Mouse (Mus musculus): ENCODE results near the gene Mpv17l2. TPM values are rescaled to one million over a fixed set of nuclear protein-coding genes. Genes with fewer than 3 reads are reported as not detected.

Mpv17l2 gene
- polyA plus RNA-seq, 1 experiment = not detected

DNA sequence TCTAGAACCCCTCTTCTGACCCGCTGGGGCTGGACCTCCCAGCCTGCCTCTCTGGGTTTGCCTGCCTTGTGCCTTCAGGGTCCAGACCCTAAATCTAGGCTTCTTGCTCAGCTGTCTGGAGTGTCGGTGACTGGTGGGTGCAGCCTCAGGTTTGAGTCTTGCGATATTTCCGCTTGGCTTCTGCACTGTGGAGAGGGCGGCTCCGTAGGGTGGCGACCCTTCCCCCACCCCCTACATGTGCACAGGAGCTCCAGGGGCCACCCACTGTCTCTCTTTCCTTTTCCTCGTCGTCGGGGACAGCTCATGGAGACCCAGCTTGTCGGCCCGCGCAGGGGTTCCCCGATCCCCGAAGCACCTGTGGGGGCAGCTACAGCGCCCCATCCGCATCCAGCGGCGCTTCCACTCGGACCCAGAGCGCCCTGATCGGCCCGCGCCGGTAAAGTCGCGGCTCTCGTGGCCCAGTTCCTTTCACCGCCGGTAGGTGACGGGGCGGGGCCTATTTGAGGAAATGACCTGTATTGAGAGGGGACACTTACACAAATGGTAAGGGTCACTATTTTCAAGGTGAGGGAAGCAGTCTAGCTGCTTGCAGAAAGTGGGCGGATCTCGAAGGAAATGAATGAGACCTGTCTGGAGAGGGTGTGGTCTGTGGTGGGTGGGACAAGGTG is 30.8 kb downstream of the Mpv17l2 start:
- WGBS = 8% methylated on average over 34 of the region's 34 CpGs
- H3K4me3 ChIP-seq (ENCODE audit: insufficient read depth, low read depth, low read length) = peak overlapping the region; percentile 17
- TF ChIP-seq POLR2A (IDR thresholded peaks at IDR 0.05; ENCODE audit: insufficient read depth, low read depth, low read length) = no peak
- TF ChIP-seq CTCF (IDR thresholded peaks at IDR 0.05; ENCODE audit: insufficient read depth, low read depth, low read length) = no peak

DNA sequence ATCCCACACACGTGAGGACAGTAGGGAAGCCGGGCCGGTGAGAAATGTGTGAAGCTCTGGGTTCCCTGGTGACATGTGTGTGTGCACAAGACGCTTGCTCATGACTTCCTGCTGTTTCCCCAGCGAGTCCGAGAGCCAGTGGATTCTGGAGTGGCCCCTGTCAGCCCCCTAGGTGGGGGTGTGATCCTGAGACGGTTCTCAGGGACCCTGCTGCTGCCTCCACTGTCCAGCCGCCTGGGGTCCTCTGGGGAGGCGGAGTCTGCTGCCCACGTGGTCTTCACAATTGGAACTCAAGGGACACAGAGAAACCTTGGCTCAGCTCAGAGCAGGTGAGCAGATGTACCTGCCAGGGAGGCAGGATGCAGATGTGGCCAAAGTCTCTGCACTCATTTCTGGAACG is 34.0 kb downstream of the Mpv17l2 start:
- no peak overlapping the region for H3K27ac ChIP-seq (ENCODE audit: insufficient read depth, low read depth, low read length)
- TF ChIP-seq POLR2A (IDR thresholded peaks at IDR 0.05; ENCODE audit: insufficient read depth, low read depth, low read length) (no peak), CTCF (IDR thresholded peaks at IDR 0.05; ENCODE audit: insufficient read depth, low read depth, low read length) (no peak)
- peaks cover 8% of the 10 kb centered on the region; the same call in 1 of the 2 replicates for H3K4me1 ChIP-seq (ENCODE audit: control insufficient read depth, insufficient read depth, low read length)
- WGBS = 51% methylated on average over 11 of the region's 11 CpGs
- H3K4me3 ChIP-seq (ENCODE audit: insufficient read depth, low read depth, low read length) = no peak overlapping the region

More for the DNA sequence above, 30.8 kb downstream of the Mpv17l2 start:
- Histone ChIP-seq H3K4me1 (ENCODE audit: control insufficient read depth, insufficient read depth, low read length) (peaks cover 8% of the 10 kb centered on the region; the same call in 1 of the 2 replicates), H3K27ac (ENCODE audit: insufficient read depth, low read depth, low read length) (no peak overlapping the region)

DNA sequence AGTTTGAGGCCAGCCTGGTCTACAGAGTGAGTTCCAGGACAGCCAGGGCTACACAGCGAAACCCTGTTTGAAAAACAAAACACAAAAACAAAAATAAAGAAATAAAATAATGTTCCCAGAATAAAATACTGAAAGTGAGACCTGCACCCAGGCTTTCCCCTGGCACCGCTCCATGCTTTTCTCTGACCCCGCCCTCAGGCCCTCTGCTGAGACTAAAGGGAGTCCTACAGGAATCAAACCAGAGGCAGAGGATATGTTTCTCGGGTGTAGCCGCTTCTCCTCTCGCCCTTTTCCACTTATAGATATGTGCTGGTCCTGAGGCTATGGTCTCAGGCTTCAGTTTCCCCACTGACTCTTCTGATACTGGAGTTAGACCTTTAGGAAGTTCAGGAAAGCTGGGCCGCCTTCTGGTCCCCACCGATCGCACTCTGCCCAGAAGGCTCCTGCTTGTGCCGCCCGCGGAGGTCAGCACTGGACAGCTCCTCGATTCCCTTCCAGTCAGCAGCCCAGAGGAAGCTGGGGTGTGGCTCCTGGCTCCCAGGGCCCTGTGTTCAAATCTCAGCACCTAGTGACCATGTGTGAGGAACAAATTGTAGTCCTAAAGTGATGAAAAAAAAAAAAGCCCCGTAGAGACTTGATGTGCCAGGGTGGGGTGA is 34.8 kb downstream of the Mpv17l2 start:
- 52% methylated on average over 14 of the region's 14 CpGs for WGBS
- TF ChIP-seq CTCF (IDR thresholded peaks at IDR 0.05; ENCODE audit: insufficient read depth, low read depth, low read length) (no peak), POLR2A (IDR thresholded peaks at IDR 0.05; ENCODE audit: insufficient read depth, low read depth, low read length) (no peak)
- no peak overlapping the region for H3K4me3 ChIP-seq (ENCODE audit: insufficient read depth, low read depth, low read length)
- peaks cover 8% of the 10 kb centered on the region; the same call in 1 of the 2 replicates for H3K4me1 ChIP-seq (ENCODE audit: control insufficient read depth, insufficient read depth, low read length)
- H3K27ac ChIP-seq (ENCODE audit: insufficient read depth, low read depth, low read length) = no peak overlapping the region

DNA sequence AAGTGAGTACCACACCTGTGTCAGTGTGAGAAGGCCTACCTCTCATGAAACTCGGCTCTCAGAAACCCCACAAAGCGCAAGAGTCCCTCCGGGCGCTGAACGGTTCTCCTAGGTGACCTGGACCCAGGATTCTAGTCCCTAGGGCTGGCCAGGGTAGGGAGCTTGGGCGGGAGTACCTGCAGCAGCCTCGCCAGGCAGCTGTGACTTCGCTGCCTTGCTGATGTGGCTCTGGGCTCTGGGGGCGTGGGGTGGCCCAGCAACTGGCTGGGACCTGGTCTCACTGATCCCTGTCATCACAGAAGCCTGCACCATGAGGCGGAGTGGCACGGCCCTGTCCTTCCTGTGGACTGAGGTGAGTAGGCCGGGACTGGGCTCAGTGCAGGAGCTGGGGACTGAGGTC is 36.5 kb downstream of the Mpv17l2 start:
- no peaks in the 10 kb centered on the region for H3K4me1 ChIP-seq (ENCODE audit: control insufficient read depth, insufficient read depth, low read length)
- WGBS = 83% methylated on average over 12 of the region's 12 CpGs
- no peak overlapping the region for H3K27ac ChIP-seq (ENCODE audit: insufficient read depth, low read depth, low read length)
- H3K4me3 ChIP-seq (ENCODE audit: insufficient read depth, low read depth, low read length) = no peak overlapping the region
- no peak for TF ChIP-seq POLR2A (IDR thresholded peaks at IDR 0.05; ENCODE audit: insufficient read depth, low read depth, low read length)
- TF ChIP-seq CTCF (IDR thresholded peaks at IDR 0.05; ENCODE audit: insufficient read depth, low read depth, low read length) = no peak

DNA sequence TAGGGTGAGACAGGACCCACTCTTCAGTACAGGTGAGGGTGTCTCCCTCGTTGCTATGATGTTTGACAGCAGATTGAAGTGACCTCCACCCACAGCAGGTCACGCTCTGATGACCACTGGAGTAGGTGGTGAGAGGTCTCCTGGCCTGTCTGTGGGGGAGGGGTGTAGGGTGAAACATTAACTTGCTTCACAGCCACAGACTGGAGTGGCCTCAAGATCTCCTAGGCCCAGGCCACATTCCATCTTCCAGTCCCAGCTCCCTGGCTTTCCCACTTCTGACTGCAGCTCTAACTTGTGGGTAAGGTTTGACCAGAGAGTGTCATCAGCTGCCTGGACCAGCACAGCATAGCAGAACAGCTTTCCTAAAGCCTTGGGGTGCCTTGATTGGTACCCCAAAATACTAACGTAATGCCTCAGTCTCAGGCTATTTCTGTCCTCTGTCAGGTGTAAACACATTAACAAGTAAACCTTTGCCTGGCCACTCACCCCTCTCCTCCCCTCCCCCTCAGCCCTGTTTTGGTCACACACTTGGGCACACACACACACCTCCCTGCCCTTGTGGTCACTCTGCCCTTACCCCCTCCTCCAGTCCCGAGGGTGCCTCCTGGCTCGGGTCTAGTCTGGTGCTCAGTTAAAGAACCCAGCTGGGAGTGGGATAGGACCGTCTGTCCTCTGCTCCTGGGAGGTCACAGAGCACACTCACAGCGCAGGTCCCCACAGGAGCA is 37.1 kb downstream of the Mpv17l2 start, which contains the start of gene Pde4c:
Gene Pde4c, plus strand, starts transcription at position 235 of the 725 bp plus-strand sequence.
- no peak for TF ChIP-seq POLR2A (IDR thresholded peaks at IDR 0.05; ENCODE audit: insufficient read depth, low read depth, low read length)
- TF ChIP-seq CTCF (IDR thresholded peaks at IDR 0.05; ENCODE audit: insufficient read depth, low read depth, low read length) = no peak
- 77% methylated on average over 7 of the region's 7 CpGs for WGBS
- Histone ChIP-seq H3K27ac (ENCODE audit: insufficient read depth, low read depth, low read length) (no peak within 1 kb of the TSS), H3K4me1 (ENCODE audit: control insufficient read depth, insufficient read depth, low read length) (no peaks in the 10 kb centered on the region), H3K4me3 (ENCODE audit: insufficient read depth, low read depth, low read length) (no peak within 1 kb of the TSS)

DNA sequence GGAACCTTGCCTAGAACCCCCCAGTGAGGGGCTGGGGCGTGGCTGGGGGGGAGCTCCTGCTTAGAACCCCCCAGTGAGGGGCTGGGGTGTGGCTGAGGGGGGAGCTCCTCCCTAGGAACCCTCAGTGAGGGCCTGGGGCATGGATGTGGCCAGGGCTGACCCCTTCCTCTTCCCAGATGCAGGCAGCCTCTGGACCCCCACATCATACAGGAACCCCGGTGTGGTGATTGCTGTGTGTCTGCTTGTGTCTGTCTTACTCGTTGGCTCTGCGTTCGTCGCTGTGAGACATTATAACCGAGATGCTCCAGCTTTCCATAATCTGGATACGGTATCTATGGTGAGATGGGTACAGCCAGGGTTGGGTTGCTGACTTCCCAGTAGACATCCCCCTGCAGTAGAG is 39.1 kb downstream of the Mpv17l2 start:
- 88% methylated on average over 8 of the region's 8 CpGs for WGBS
- Histone ChIP-seq H3K4me3 (ENCODE audit: insufficient read depth, low read depth, low read length) (no peak overlapping the region), H3K27ac (ENCODE audit: insufficient read depth, low read depth, low read length) (no peak overlapping the region), H3K4me1 (ENCODE audit: control insufficient read depth, insufficient read depth, low read length) (peaks cover 6% of the 10 kb centered on the region)
- TF ChIP-seq POLR2A (IDR thresholded peaks at IDR 0.05; ENCODE audit: insufficient read depth, low read depth, low read length) (no peak), CTCF (IDR thresholded peaks at IDR 0.05; ENCODE audit: insufficient read depth, low read depth, low read length) (no peak)

DNA sequence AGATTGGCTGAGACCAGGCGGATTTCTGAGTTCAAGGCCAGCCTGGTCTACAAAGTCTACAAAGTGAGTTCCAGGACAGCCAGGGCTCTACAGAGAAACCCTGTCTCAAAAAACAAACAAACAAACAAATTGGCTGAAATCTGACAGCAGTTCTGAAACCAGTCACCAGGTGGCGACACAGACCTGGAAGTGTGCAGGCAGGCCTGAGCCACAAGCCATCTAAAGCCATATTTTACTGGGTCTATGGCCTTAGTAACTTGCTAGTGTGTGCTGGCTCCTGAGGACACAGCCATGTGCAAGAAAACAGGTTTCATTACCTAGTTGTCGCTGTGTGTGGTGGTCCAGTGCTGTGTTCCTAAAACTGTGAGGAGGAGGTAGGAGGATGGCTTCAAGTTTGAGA is 40.0 kb downstream of the Mpv17l2 start:
- WGBS = 3% methylated on average over 3 of the region's 3 CpGs
- H3K27ac ChIP-seq (ENCODE audit: insufficient read depth, low read depth, low read length) = no peak overlapping the region
- H3K4me3 ChIP-seq (ENCODE audit: insufficient read depth, low read depth, low read length) = no peak overlapping the region
- H3K4me1 ChIP-seq (ENCODE audit: control insufficient read depth, insufficient read depth, low read length) = peaks cover 6% of the 10 kb centered on the region
- TF ChIP-seq POLR2A (IDR thresholded peaks at IDR 0.05; ENCODE audit: insufficient read depth, low read depth, low read length) = no peak
- peak; percentile 67 for TF ChIP-seq CTCF (IDR thresholded peaks at IDR 0.05; ENCODE audit: insufficient read depth, low read depth, low read length)

DNA sequence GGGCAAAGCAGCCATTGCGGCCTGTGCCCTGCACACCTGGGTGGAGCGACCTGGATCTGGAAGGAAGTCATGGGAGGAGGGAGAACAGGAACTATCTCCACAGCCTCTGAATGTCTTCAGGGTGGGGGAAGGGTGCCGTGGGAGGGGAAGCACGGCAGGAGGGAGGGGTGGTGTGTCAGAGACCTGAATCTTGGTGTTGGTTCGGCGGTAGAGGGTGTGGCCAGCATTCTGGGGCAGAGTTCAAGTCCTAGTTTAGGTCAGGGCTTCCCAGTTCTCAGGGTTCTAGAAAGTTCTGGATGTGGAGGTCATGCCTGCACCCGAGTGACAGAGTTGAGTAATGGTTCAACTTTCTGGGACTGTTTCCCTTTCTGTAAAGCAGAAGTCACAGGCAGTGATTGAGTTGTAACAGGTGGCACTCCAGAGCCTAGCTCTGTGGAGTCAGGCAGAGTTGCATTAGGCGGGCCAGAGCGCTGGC is 40.9 kb downstream of the Mpv17l2 start:
- Histone ChIP-seq H3K4me3 (ENCODE audit: insufficient read depth, low read depth, low read length) (no peak overlapping the region), H3K27ac (ENCODE audit: insufficient read depth, low read depth, low read length) (no peak overlapping the region), H3K4me1 (ENCODE audit: control insufficient read depth, insufficient read depth, low read length) (peaks cover 6% of the 10 kb centered on the region)
- WGBS = 67% methylated on average over 9 of the region's 9 CpGs
- TF ChIP-seq CTCF (IDR thresholded peaks at IDR 0.05; ENCODE audit: insufficient read depth, low read depth, low read length) (no peak), POLR2A (IDR thresholded peaks at IDR 0.05; ENCODE audit: insufficient read depth, low read depth, low read length) (no peak)

DNA sequence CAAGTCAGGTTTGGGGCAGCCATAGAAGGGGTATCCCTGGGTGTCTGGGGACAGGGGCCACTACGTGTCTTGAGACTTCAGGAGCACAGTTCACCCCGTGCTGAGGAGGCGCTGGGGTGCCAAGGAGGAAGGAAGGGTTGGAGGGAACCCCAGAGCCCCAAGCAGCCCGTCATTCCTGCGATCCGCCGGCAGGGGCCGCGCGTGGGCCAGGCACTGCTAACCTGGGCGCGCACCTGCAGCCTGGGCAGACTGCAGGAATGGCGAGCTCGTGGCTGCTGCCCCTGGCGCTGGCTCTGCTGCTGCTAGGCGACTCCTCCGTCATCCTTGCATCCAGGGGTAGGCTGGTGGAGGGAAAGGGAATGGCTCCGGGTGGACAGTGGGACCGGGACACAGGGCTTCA is 42.4 kb downstream of the Mpv17l2 start, which contains the start of gene Gm3336:
Gene Gm3336, plus strand, starts transcription at position 247 of the 400 bp plus-strand sequence.
- TF ChIP-seq POLR2A (IDR thresholded peaks at IDR 0.05; ENCODE audit: insufficient read depth, low read depth, low read length) = no peak
- TF ChIP-seq CTCF (IDR thresholded peaks at IDR 0.05; ENCODE audit: insufficient read depth, low read depth, low read length) = peak; percentile 75
- 3% methylated on average over 19 of the region's 19 CpGs for WGBS

More for the DNA sequence above, 42.4 kb downstream of the Mpv17l2 start, which contains the start of gene Gm3336:
- Histone ChIP-seq H3K27ac (ENCODE audit: insufficient read depth, low read depth, low read length) (no peak within 1 kb of the TSS), H3K4me3 (ENCODE audit: insufficient read depth, low read depth, low read length) (no peak within 1 kb of the TSS), H3K4me1 (ENCODE audit: control insufficient read depth, insufficient read depth, low read length) (peaks cover 6% of the 10 kb centered on the region)
